Mouse (Mus musculus): ENCODE results near the gene Olfr213.
A peak's percentile ranks its signal among the peaks of the same experiment; 100 is the strongest.
"Not testable (repeated sequence)": the region's sequence is repeated elsewhere in the genome, so short reads cannot be mapped to it uniquely, and the experiment has no call there.

Gene Olfr213

DNA sequence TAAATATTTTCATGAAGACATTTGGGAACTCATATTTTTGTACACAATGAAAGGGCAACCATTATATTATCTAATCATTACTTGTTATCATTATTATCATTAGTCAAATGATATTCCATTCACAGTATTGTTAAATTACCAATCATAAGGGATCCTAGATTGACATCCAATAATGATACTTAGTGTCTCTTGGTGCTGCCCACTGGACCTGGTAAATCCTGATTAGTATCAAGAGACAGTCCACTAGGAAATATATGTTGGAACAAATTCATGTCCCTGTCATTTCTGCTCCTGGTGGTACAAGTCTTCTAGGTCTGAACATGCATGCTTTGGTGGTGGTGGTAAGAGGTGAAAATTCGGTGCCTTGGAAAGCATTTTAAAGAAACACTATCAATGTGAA, at the start of gene Olfr213:
Gene Olfr213, plus strand, starts transcription at position 301 of the 400 bp plus-strand sequence.
- DNase-seq: no peak

GRCm38 (mm10) chr6:116488791-116489190, 49.5 kb upstream of the Olfr213 start, which contains the start of gene Olfr211:
Gene Olfr211, plus strand, starts transcription at chr6:116489091.
- no peak for DNase-seq

- DNase-seq: no peak
These were observed 44.5 kb upstream of the Olfr213 start for GRCm38 (mm10) chr6:116493742-116494141.

DNA sequence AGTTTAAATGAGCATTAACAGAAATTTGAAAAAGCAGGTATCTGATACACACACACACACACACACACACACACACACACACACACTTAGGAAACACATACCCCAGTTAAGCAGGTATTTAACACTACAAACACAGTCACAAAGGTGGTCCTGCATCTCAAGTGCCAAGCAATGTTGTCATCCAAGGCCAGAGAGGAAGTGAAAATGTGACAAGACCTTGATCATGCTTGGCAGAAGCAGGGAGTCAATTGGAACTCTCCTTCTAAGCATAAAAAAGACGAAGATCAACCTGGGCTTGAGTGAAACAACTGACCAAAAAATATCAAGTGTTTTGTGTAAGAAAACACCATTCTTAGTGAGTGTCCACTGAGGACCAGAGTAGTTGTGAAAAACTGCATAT, 42.3 kb upstream of the Olfr213 start:
- no peak for DNase-seq

DNA sequence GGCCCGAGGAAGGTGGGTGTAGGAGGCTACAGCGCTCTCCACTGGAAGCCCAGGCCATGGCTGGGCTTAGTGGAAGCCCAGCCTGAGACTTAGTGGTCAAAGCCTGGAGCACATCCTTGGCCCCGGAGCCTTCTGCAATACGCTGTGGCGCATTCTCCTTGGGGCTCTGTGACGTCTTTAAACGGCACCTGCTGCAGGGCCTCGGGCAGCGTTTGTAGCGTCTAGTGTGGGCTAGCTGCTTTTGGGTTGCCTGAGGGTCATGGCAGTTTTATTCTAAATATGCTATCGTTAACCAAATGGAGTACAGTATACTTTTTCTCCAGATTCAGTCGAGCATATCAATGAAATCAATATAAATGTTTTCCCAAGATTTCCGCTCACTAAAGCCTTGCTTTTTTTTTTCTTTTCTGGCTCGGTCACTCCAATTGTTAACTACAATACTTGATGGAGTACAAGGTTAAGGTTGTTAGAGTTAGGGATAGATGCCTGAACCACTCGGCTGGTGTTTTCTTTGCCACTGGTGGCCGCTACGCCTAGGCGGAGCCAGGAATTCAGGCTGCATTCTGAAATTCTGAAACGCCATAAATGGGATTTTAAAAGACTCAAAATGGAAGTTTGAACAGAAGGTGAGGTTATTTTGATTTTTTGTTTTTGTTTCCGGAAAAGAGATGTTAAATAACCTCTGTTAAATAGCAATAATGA, 31.8 kb upstream of the Olfr213 start, which contains the start of gene Olfr212:
Gene Olfr212, plus strand, starts transcription at position 215 of the 702 bp plus-strand sequence.
- not testable (repeated sequence) for DNase-seq

- DNase-seq: no peak
These were observed 23.4 kb upstream of the Olfr213 start for GRCm38 (mm10) chr6:116514832-116515231.

DNA sequence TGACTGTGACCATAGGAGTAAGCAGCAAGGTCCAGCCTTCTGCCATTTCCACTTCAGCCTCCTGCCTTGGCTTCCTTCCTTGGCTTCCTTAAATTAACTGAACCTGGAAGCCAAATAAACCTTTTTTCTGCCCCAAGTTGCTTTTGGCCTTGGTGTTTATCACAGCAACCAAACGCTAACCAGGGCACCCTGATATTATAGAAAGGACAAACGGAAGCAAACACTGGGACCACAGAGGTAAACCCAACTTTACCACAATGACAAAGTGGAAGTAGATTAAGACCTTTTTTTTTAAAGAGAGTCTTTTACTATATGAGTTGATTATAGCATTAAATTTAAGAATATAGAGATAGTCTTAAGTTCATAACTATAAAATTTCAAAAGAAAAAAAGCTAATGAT, 4.2 kb downstream of the Olfr213 start:
- DNase-seq: no peak

DNA sequence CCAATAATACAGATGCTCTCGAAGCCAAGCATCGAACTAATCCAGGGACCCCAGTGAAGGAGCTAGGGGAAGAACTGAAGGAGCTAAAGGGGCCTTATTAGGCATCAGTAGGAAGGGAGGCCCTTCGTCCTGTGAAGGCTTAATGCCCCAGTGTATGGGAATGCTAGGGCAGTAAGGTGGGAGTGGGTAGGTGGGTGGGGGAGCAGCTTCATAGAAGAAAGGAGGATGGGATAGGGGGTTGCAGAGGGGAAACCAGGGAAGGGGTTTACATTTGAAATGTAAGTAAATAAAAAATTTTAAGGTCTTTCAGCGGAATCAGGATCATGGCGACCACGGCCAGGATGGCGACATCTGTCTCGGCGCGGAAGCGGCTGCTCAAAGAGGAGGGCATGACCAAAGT, 12.6 kb downstream of the Olfr213 start, which contains the start of gene Gm5580:
Gene Gm5580, plus strand, starts transcription at position 301 of the 400 bp plus-strand sequence.
- DNase-seq: not testable (repeated sequence)

GRCm38 (mm10) chr6:116553935-116554334, 15.7 kb downstream of the Olfr213 start, which contains the start of gene Olfr214:
Gene Olfr214, plus strand, starts transcription at chr6:116554235.
- DNase-seq: no peak

GRCm38 (mm10) chr6:116554952-116555351, 16.7 kb downstream of the Olfr213 start:
- no peak for DNase-seq

DNA sequence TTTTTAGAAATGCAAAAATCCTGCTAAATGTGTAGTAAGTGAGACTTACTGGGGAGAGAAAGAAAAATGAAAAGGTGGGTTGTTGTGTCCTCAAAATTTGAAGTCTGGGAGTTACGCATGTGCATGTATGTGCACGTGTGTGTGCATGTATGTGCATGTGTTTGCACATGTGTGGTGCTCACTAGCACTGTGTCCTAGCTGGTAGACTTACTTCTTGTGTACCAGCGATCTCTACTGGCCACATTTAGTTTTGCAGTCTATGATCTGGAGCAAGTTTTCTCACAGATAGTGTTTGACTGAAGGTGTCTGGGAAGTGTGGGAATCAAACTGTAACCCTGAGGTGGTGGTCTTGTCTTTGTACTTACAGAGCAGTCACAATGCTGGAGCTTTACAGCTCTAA, 31.6 kb downstream of the Olfr213 start:
- peak; percentile 29 for DNase-seq

GRCm38 (mm10) chr6:116584095-116584494, 45.8 kb downstream of the Olfr213 start, which contains the start of gene Olfr215:
Gene Olfr215, minus strand, starts transcription at chr6:116584195.
- no peak for DNase-seq

Measured in lung, postnatal 10 days (tissue).